Mouse (Mus musculus): ENCODE measurements around the gene Mfap1a.

DNA sequence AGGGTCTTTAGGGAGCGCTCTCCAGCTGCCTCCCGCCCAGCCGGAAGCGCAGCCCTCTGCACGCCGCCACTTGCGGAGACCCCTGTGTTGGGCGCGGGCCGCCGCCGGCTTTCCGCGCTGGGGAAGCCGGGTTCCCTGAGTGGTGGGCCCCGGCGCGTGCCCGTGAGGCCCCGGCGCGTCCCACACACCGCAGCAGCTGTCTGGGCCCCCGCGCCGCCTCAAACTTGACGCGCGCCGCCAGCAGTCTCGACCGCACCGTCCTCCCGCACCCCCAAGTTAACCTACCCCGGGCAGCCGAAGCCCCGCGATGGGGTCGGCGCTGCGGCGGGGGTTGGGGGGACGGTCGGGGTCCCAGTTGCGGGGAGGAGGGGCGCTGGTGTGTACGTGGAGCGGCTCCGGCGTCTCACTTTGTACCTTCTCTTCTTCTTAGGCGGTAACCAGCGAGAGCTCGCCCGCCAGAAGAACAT, 56.9 kb downstream of the Mfap1a start:
- TF ChIP-seq CHD2 (IDR thresholded peaks at IDR 0.05; ENCODE audit: low read depth, low read length) (no peak), MAFK (IDR thresholded peaks at IDR 0.05; ENCODE audit: insufficient read depth, low read depth, low read length) (no peak), ZC3H11A (IDR thresholded peaks at IDR 0.05; ENCODE audit: borderline replicate concordance, low read depth, low read length) (no peak), ZNF384 (IDR thresholded peaks at IDR 0.05; ENCODE audit: low read depth, low read length) (no peak)

Data from ES-E14 (cell line).